Mouse (Mus musculus): Measurements from ENCODE around the gene Rfx8. TPM values are rescaled to one million over a fixed set of nuclear protein-coding genes. Genes with fewer than 3 reads are reported as not detected.

The Rfx8 gene
- polyA plus RNA-seq, 1 experiment from 2014 or later, result 0.15 TPM

GRCm38 (mm10) chr1:39740002-39740401, 19.2 kb upstream of the Rfx8 start:
- Histone ChIP-seq H3K4me1 (ENCODE audit: control insufficient read depth, insufficient read depth, low read length) (no peaks in the 10 kb centered on the region), H3K9ac (ENCODE audit: low read length) (no peak overlapping the region), H3K4me2 (no peak overlapping the region), H3K27ac (ENCODE audit: low read depth, low read length) (no peak overlapping the region), H3K4me3 (ENCODE audit: low read depth, low read length) (no peak overlapping the region), H3K27me3 (ENCODE audit: control insufficient read depth, insufficient read depth, low read length) (no peaks in the 10 kb centered on the region), H3K9me3 (ENCODE audit: control insufficient read depth, low read length) (no peaks in the 10 kb centered on the region), H3K36me3 (ENCODE audit: control insufficient read depth, insufficient read depth, low read length) (no peaks in the 10 kb centered on the region)
- ATAC-seq (ENCODE audit: low FRiP score), result no peak
- DNase-seq (ENCODE audit: low spot score, missing footprints), result no peak
- WGBS, result 77% methylated on average over 4 of the region's 4 CpGs

- 37% methylated on average over 8 of the region's 8 CpGs for WGBS
- ATAC-seq (ENCODE audit: low FRiP score) (no peak), DNase-seq (ENCODE audit: low spot score, missing footprints) (peak; percentile 88)
- no peaks in the 10 kb centered on the region for H3K36me3 ChIP-seq (ENCODE audit: control insufficient read depth, insufficient read depth, low read length)
- no peaks in the 10 kb centered on the region for H3K9me3 ChIP-seq (ENCODE audit: control insufficient read depth, low read length)
- H3K27me3 ChIP-seq (ENCODE audit: control insufficient read depth, insufficient read depth, low read length), result no peaks in the 10 kb centered on the region
- H3K27ac ChIP-seq (ENCODE audit: low read depth, low read length), result no peak overlapping the region
- H3K9ac ChIP-seq (ENCODE audit: low read length), result no peak overlapping the region
- no peak overlapping the region for H3K4me3 ChIP-seq (ENCODE audit: low read depth, low read length)
- no peak overlapping the region for H3K4me2 ChIP-seq
- no peaks in the 10 kb centered on the region; the same call in 1 of the 2 replicates for H3K4me1 ChIP-seq (ENCODE audit: control insufficient read depth, insufficient read depth, low read length)
Observed at GRCm38 (mm10) chr1:39735927-39736604, 15.3 kb upstream of the Rfx8 start.

GRCm38 (mm10) chr1:39735493-39735892, 14.7 kb upstream of the Rfx8 start:
- Histone ChIP-seq H3K36me3 (ENCODE audit: control insufficient read depth, insufficient read depth, low read length) (no peaks in the 10 kb centered on the region), H3K27me3 (ENCODE audit: control insufficient read depth, insufficient read depth, low read length) (no peaks in the 10 kb centered on the region), H3K27ac (ENCODE audit: low read depth, low read length) (no peak overlapping the region), H3K9me3 (ENCODE audit: control insufficient read depth, low read length) (no peaks in the 10 kb centered on the region), H3K4me2 (no peak overlapping the region), H3K9ac (ENCODE audit: low read length) (no peak overlapping the region), H3K4me1 (ENCODE audit: control insufficient read depth, insufficient read depth, low read length) (no peaks in the 10 kb centered on the region; the same call in 1 of the 2 replicates), H3K4me3 (ENCODE audit: low read depth, low read length) (no peak overlapping the region)
- ATAC-seq (ENCODE audit: low FRiP score), result no peak
- 61% methylated on average over 2 of the region's 2 CpGs for WGBS
- no peak for DNase-seq (ENCODE audit: low spot score, missing footprints)

GRCm38 (mm10) chr1:39734881-39735280, 14.1 kb upstream of the Rfx8 start:
- no peak for ATAC-seq (ENCODE audit: low FRiP score)
- 90% methylated on average over 6 of the region's 6 CpGs for WGBS
- no peak overlapping the region for H3K4me2 ChIP-seq
- no peak for DNase-seq (ENCODE audit: low spot score, missing footprints)
- no peak overlapping the region for H3K4me3 ChIP-seq (ENCODE audit: low read depth, low read length)
- H3K27ac ChIP-seq (ENCODE audit: low read depth, low read length), result no peak overlapping the region
- H3K27me3 ChIP-seq (ENCODE audit: control insufficient read depth, insufficient read depth, low read length), result no peaks in the 10 kb centered on the region
- no peaks in the 10 kb centered on the region for H3K36me3 ChIP-seq (ENCODE audit: control insufficient read depth, insufficient read depth, low read length)
- no peaks in the 10 kb centered on the region; the same call in 1 of the 2 replicates for H3K4me1 ChIP-seq (ENCODE audit: control insufficient read depth, insufficient read depth, low read length)
- H3K9me3 ChIP-seq (ENCODE audit: control insufficient read depth, low read length), result no peaks in the 10 kb centered on the region
- H3K9ac ChIP-seq (ENCODE audit: low read length), result no peak overlapping the region

- H3K4me3 ChIP-seq (ENCODE audit: low read depth, low read length), result no peak overlapping the region
- H3K9me3 ChIP-seq (ENCODE audit: control insufficient read depth, low read length), result no peaks in the 10 kb centered on the region
- H3K4me2 ChIP-seq, result no peak overlapping the region
- no peaks in the 10 kb centered on the region for H3K27me3 ChIP-seq (ENCODE audit: control insufficient read depth, insufficient read depth, low read length)
- DNase-seq (ENCODE audit: low spot score, missing footprints), result no peak
- no peaks in the 10 kb centered on the region for H3K36me3 ChIP-seq (ENCODE audit: control insufficient read depth, insufficient read depth, low read length)
- no peak overlapping the region for H3K27ac ChIP-seq (ENCODE audit: low read depth, low read length)
- H3K9ac ChIP-seq (ENCODE audit: low read length), result no peak overlapping the region
- 89% methylated on average over 13 of the region's 13 CpGs for WGBS
- no peak for ATAC-seq (ENCODE audit: low FRiP score)
- no peaks in the 10 kb centered on the region; the same call in 1 of the 2 replicates for H3K4me1 ChIP-seq (ENCODE audit: control insufficient read depth, insufficient read depth, low read length)
Observed at GRCm38 (mm10) chr1:39734311-39734710, 13.5 kb upstream of the Rfx8 start.

- ATAC-seq (ENCODE audit: low FRiP score) (no peak), DNase-seq (ENCODE audit: low spot score, missing footprints) (no peak)
- 92% methylated on average over 10 of the region's 10 CpGs for WGBS
- Histone ChIP-seq H3K27ac (ENCODE audit: low read depth, low read length) (no peak overlapping the region), H3K27me3 (ENCODE audit: control insufficient read depth, insufficient read depth, low read length) (no peaks in the 10 kb centered on the region), H3K4me2 (no peak overlapping the region), H3K36me3 (ENCODE audit: control insufficient read depth, insufficient read depth, low read length) (no peaks in the 10 kb centered on the region), H3K9me3 (ENCODE audit: control insufficient read depth, low read length) (no peaks in the 10 kb centered on the region), H3K9ac (ENCODE audit: low read length) (no peak overlapping the region), H3K4me1 (ENCODE audit: control insufficient read depth, insufficient read depth, low read length) (no peaks in the 10 kb centered on the region; the same call in 1 of the 2 replicates), H3K4me3 (ENCODE audit: low read depth, low read length) (no peak overlapping the region)
Observed at GRCm38 (mm10) chr1:39733876-39734275, 13.1 kb upstream of the Rfx8 start.

GRCm38 (mm10) chr1:39732081-39732480, 11.3 kb upstream of the Rfx8 start:
- H3K4me2 ChIP-seq, result no peak overlapping the region
- no peak for ATAC-seq (ENCODE audit: low FRiP score)
- H3K4me1 ChIP-seq (ENCODE audit: control insufficient read depth, insufficient read depth, low read length), result no peaks in the 10 kb centered on the region; the same call in 1 of the 2 replicates
- H3K4me3 ChIP-seq (ENCODE audit: low read depth, low read length), result no peak overlapping the region
- H3K27me3 ChIP-seq (ENCODE audit: control insufficient read depth, insufficient read depth, low read length), result no peaks in the 10 kb centered on the region
- DNase-seq (ENCODE audit: low spot score, missing footprints), result no peak
- H3K9ac ChIP-seq (ENCODE audit: low read length), result no peak overlapping the region
- no peaks in the 10 kb centered on the region for H3K9me3 ChIP-seq (ENCODE audit: control insufficient read depth, low read length)
- 79% methylated on average over 10 of the region's 10 CpGs for WGBS
- no peak overlapping the region for H3K27ac ChIP-seq (ENCODE audit: low read depth, low read length)
- no peaks in the 10 kb centered on the region for H3K36me3 ChIP-seq (ENCODE audit: control insufficient read depth, insufficient read depth, low read length)

GRCm38 (mm10) chr1:39731543-39731942, 10.7 kb upstream of the Rfx8 start:
- H3K9me3 ChIP-seq (ENCODE audit: control insufficient read depth, low read length), result no peaks in the 10 kb centered on the region
- H3K36me3 ChIP-seq (ENCODE audit: control insufficient read depth, insufficient read depth, low read length), result no peaks in the 10 kb centered on the region
- H3K4me2 ChIP-seq, result no peak overlapping the region
- ATAC-seq (ENCODE audit: low FRiP score) (no peak), DNase-seq (ENCODE audit: low spot score, missing footprints) (no peak)
- WGBS, result 69% methylated on average over 9 of the region's 9 CpGs
- H3K4me3 ChIP-seq (ENCODE audit: low read depth, low read length), result no peak overlapping the region
- no peak overlapping the region for H3K27ac ChIP-seq (ENCODE audit: low read depth, low read length)
- no peaks in the 10 kb centered on the region; the same call in 1 of the 2 replicates for H3K4me1 ChIP-seq (ENCODE audit: control insufficient read depth, insufficient read depth, low read length)
- no peak overlapping the region for H3K9ac ChIP-seq (ENCODE audit: low read length)
- no peaks in the 10 kb centered on the region for H3K27me3 ChIP-seq (ENCODE audit: control insufficient read depth, insufficient read depth, low read length)

- DNase-seq (ENCODE audit: low spot score, missing footprints), result no peak
- H3K9me3 ChIP-seq (ENCODE audit: control insufficient read depth, low read length), result no peaks in the 10 kb centered on the region
- no peaks in the 10 kb centered on the region; the same call in 1 of the 2 replicates for H3K4me1 ChIP-seq (ENCODE audit: control insufficient read depth, insufficient read depth, low read length)
- WGBS, result 63% methylated on average over 5 of the region's 5 CpGs
- H3K9ac ChIP-seq (ENCODE audit: low read length), result no peak overlapping the region
- no peak overlapping the region for H3K4me3 ChIP-seq (ENCODE audit: low read depth, low read length)
- no peak overlapping the region for H3K27ac ChIP-seq (ENCODE audit: low read depth, low read length)
- no peak overlapping the region for H3K4me2 ChIP-seq
- H3K36me3 ChIP-seq (ENCODE audit: control insufficient read depth, insufficient read depth, low read length), result no peaks in the 10 kb centered on the region
- H3K27me3 ChIP-seq (ENCODE audit: control insufficient read depth, insufficient read depth, low read length), result no peaks in the 10 kb centered on the region
- ATAC-seq (ENCODE audit: low FRiP score), result peak; percentile 9; the same call in 1 of the 2 replicates
Observed at GRCm38 (mm10) chr1:39730868-39731267, 10.1 kb upstream of the Rfx8 start.

Data from midbrain, embryonic 11.5 days (tissue).